Mouse (Mus musculus) C2C12 (cell line): ENCODE results near the gene Slc23a4. TPM values are rescaled to one million over a fixed set of nuclear protein-coding genes. Genes with fewer than 3 reads are reported as not detected.

Experiments
- H3K27me3 ChIP-seq: one replicate; pipeline ENCODE4 v1.6.1; 2011; ENCODE audit not compliant: control insufficient read depth, insufficient read depth, insufficient read length
- H3K36me3 ChIP-seq: one replicate; pipeline ENCODE4 v1.6.1; 2011; ENCODE audit not compliant: control insufficient read depth, insufficient read depth
- H3K4me3 ChIP-seq: one replicate; pipeline ENCODE4 v1.5.1; 2011; ENCODE audit warnings: mild to moderate bottlenecking, control low read depth; ENCODE audit not compliant: poor library complexity, insufficient read depth, severe bottlenecking
- H3K79me2 ChIP-seq: one replicate; pipeline ENCODE4 v1.6.1; 2011; ENCODE audit not compliant: control insufficient read depth, insufficient read depth
- H3K79me3 ChIP-seq: one replicate; pipeline ENCODE4 v1.6.1; 2011; ENCODE audit warnings: low read depth, control low read depth
- H3ac ChIP-seq: one replicate; pipeline ENCODE3; 2011; ENCODE audit warnings: low read depth; ENCODE audit not compliant: control insufficient read depth, insufficient read length
- CEBPB ChIP-seq: IDR thresholded peaks from one replicate; pipeline ENCODE4 v1.6.1; 2011; ENCODE audit warnings: low read depth, mild to moderate bottlenecking, control low read depth, moderate library complexity
- CTCF ChIP-seq: IDR thresholded peaks from one replicate; pipeline ENCODE4 v1.5.1; 2011; ENCODE audit not compliant: control insufficient read depth, insufficient read depth, insufficient read length
- FOSL1 ChIP-seq: IDR thresholded peaks from one replicate; pipeline ENCODE4 v1.8.0; 2011; ENCODE audit warnings: mild to moderate bottlenecking, low read length; ENCODE audit not compliant: poor library complexity, insufficient read depth, severe bottlenecking
- MAX ChIP-seq: IDR thresholded peaks from one replicate; pipeline ENCODE4 v1.6.1; 2011; ENCODE audit warnings: mild to moderate bottlenecking, control low read depth
- MYOD1 ChIP-seq: IDR thresholded peaks from one replicate; pipeline ENCODE4 v1.6.1; 2011; ENCODE audit warnings: low read depth; ENCODE audit not compliant: control insufficient read depth, insufficient read length
- MYOG ChIP-seq: IDR thresholded peaks from one replicate; pipeline ENCODE4 v1.6.1; 2011; ENCODE audit not compliant: control insufficient read depth, insufficient read length; ENCODE audit errors: extremely low read depth
- USF1 ChIP-seq: IDR thresholded peaks from one replicate; pipeline ENCODE4 v1.6.1; 2011; ENCODE audit warnings: low read depth, mild to moderate bottlenecking, control low read depth, moderate library complexity
- polyA plus RNA-seq: library from polyadenylated mRNA; unstranded; fragments of >200 nt; fragmentation: generic; extraction: Trizol; gene quantifications from one replicate; pipeline ENCODE4 v1.2.1, GENCODE M21; 2012; ENCODE audit warnings: missing spikeins

Slc23a4 gene
- polyA plus RNA-seq, 1 experiment = 0.05 TPM

DNA sequence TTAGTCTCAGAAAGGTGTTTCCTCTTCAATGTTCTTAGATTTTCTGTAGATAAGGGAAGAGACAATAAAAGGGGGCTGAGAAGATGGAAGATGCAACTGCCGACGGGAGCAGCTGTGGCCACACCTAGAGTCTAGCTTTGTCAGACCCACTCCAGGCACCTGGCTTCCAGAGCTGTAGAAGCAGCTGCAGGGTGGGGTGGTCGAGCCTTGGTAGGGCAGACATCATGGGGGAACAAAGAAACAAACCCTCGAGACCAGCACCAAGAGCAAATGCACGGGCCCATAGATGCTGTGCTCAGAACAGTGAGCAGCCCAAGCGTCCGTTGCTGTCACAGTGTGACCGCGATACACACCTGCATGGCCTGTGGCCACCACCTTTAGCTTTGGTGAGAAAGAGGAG is 45.8 kb downstream of the Slc23a4 start:
- no peaks in the 10 kb centered on the region for H3K79me3 ChIP-seq
- no peaks in the 10 kb centered on the region for H3K27me3 ChIP-seq
- H3K4me3 ChIP-seq = no peak overlapping the region
- TF ChIP-seq USF1 (no peak), MYOG (no peak), CTCF (no peak), FOSL1 (no peak), MYOD1 (no peak), MAX (no peak), CEBPB (no peak)
- H3K36me3 ChIP-seq = no peaks in the 10 kb centered on the region
- H3K79me2 ChIP-seq = no peaks in the 10 kb centered on the region
- H3ac ChIP-seq = no peak overlapping the region

DNA sequence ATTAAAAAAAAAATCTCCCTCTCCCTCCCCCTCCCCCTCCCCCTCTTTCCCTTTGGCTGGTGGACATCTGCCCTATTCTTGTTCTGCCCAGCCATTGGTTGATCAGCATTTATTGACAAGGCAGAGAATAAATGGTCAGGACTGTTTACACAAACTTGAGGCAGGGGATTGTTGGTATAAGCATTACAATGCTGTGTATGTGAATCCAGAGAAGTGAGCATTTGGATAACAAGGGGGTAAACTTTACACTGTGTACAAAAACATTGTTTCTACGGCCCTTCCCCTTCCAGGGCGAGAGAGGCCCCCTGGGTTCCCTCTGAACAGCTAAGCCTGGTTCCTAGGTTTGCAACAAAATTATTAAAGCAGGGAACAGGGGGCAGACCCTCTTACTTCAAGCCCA is 46.7 kb downstream of the Slc23a4 start:
- H3K4me3 ChIP-seq = no peak overlapping the region
- H3ac ChIP-seq = no peak overlapping the region
- no peaks in the 10 kb centered on the region for H3K79me2 ChIP-seq
- no peaks in the 10 kb centered on the region for H3K79me3 ChIP-seq
- no peaks in the 10 kb centered on the region for H3K36me3 ChIP-seq
- H3K27me3 ChIP-seq = no peaks in the 10 kb centered on the region
- no peak for TF ChIP-seq CTCF
- no peak for TF ChIP-seq FOSL1
- TF ChIP-seq CEBPB = no peak
- TF ChIP-seq MYOG = no peak
- TF ChIP-seq MYOD1 = no peak
- TF ChIP-seq MAX = no peak
- no peak for TF ChIP-seq USF1

- no peak overlapping the region for H3ac ChIP-seq
- no peaks in the 10 kb centered on the region for H3K36me3 ChIP-seq
- no peak overlapping the region for H3K4me3 ChIP-seq
- H3K79me3 ChIP-seq = no peaks in the 10 kb centered on the region
- no peaks in the 10 kb centered on the region for H3K27me3 ChIP-seq
- no peak for TF ChIP-seq MYOD1
- no peak for TF ChIP-seq MYOG
- no peak for TF ChIP-seq USF1
- no peak for TF ChIP-seq MAX
- no peak for TF ChIP-seq FOSL1
- no peak for TF ChIP-seq CTCF
- no peak for TF ChIP-seq CEBPB
- H3K79me2 ChIP-seq = no peaks in the 10 kb centered on the region
Observed at GRCm38 (mm10) chr6:34939451-34939850, 48.8 kb downstream of the Slc23a4 start.

- H3K36me3 ChIP-seq = no peaks in the 10 kb centered on the region
- peaks cover 4% of the 10 kb centered on the region for H3K27me3 ChIP-seq
- H3K4me3 ChIP-seq = no peak overlapping the region
- no peaks in the 10 kb centered on the region for H3K79me3 ChIP-seq
- no peak for TF ChIP-seq MYOG
- no peak for TF ChIP-seq CEBPB
- no peak for TF ChIP-seq FOSL1
- no peak for TF ChIP-seq MAX
- no peak for TF ChIP-seq USF1
- no peak for TF ChIP-seq MYOD1
- no peak for TF ChIP-seq CTCF
- H3ac ChIP-seq = no peak overlapping the region
- H3K79me2 ChIP-seq = no peaks in the 10 kb centered on the region
Observed at GRCm38 (mm10) chr6:34938929-34939325, 49.3 kb downstream of the Slc23a4 start.

GRCm38 (mm10) chr6:34938280-34938928 is 49.8 kb downstream of the Slc23a4 start:
- no peak for TF ChIP-seq USF1
- no peak for TF ChIP-seq CEBPB
- H3K4me3 ChIP-seq = no peak overlapping the region
- H3K27me3 ChIP-seq = peaks cover 7% of the 10 kb centered on the region
- H3K79me2 ChIP-seq = no peaks in the 10 kb centered on the region
- no peaks in the 10 kb centered on the region for H3K79me3 ChIP-seq
- no peaks in the 10 kb centered on the region for H3K36me3 ChIP-seq
- no peak overlapping the region for H3ac ChIP-seq

- TF ChIP-seq USF1 = no peak
- TF ChIP-seq MAX = no peak
- no peak for TF ChIP-seq CEBPB
- no peak for TF ChIP-seq CTCF
- no peak for TF ChIP-seq FOSL1
Observed at GRCm38 (mm10) chr6:34936743-34937142, 51.5 kb downstream of the Slc23a4 start.

More at GRCm38 (mm10) chr6:34936743-34937142, 51.5 kb downstream of the Slc23a4 start:
- no peaks in the 10 kb centered on the region for H3K79me3 ChIP-seq
- no peaks in the 10 kb centered on the region for H3K36me3 ChIP-seq
- H3K79me2 ChIP-seq = no peaks in the 10 kb centered on the region
- no peak overlapping the region for H3K4me3 ChIP-seq
- peaks cover 10% of the 10 kb centered on the region for H3K27me3 ChIP-seq
- no peak overlapping the region for H3ac ChIP-seq
